Mouse (Mus musculus): Measurements from ENCODE around the gene Ntn3. TPM values are rescaled to one million over a fixed set of nuclear protein-coding genes. Genes with fewer than 3 reads are reported as not detected.

The Ntn3 gene
- polyA plus RNA-seq, 1 experiment from 2014 or later: 1.6 TPM

GRCm38 (mm10) chr17:24170729-24171128 is 38.6 kb downstream of the Ntn3 start:
- Histone ChIP-seq H3K27me3 (ENCODE audit: control insufficient read depth, insufficient read depth, low read length) (no peaks in the 10 kb centered on the region), H3K4me1 (ENCODE audit: control insufficient read depth in 2 of 2, insufficient read depth in 2 of 2, low read length in 2 of 2) (peaks cover 11 to 19% of the 10 kb centered on the region in 2 experiments), H3K9ac (ENCODE audit: low read length) (no peak overlapping the region), H3K9me3 (ENCODE audit: control insufficient read depth, low read length) (no peaks in the 10 kb centered on the region), H3K4me2 (ENCODE audit: low read length) (no peak overlapping the region), H3K36me3 (ENCODE audit: control insufficient read depth, insufficient read depth, low read length) (peaks cover 18% of the 10 kb centered on the region), H3K4me3 (ENCODE audit: control insufficient read depth in 1 of 2, insufficient read depth in 1 of 2, low read depth in 1 of 2, low read length in 2 of 2) (no peak overlapping the region), H3K27ac (replicated peaks in 1 of 2; ENCODE audit: control insufficient read depth in 1 of 2, insufficient read depth in 1 of 2, low read depth in 2 of 2, low read length in 2 of 2) (no peak overlapping the region)
- ATAC-seq (ENCODE audit: insufficient number of reproducible peaks, insufficient read depth, low FRiP score, low read depth): no peak
- 57% methylated on average over 5 of the region's 5 CpGs for WGBS

DNA sequence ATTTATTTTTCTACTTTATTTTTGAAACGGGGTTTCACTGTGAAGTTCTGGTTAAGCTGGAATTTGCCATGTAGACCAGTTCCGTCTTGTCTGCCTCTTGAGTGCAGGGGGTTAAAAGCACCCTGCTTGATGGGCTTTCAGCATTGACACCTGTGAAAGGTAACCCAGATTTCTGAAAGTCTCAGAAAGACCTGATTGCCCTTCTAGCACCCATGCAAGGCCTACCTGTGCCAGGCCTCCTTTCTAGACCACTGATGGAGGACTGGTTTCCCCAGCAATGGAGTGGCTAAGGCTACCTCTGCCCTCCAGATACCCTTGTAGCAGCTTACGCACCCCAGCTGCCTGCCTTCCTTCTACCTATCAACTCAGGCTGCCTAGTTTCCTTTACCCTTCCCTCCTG is 39.2 kb downstream of the Ntn3 start:
- Histone ChIP-seq H3K27me3 (ENCODE audit: control insufficient read depth, insufficient read depth, low read length) (no peaks in the 10 kb centered on the region), H3K9me3 (ENCODE audit: control insufficient read depth, low read length) (no peaks in the 10 kb centered on the region), H3K4me1 (ENCODE audit: control insufficient read depth in 2 of 2, insufficient read depth in 2 of 2, low read length in 2 of 2) (peaks cover 11 to 19% of the 10 kb centered on the region in 2 experiments), H3K4me2 (ENCODE audit: low read length) (peak overlapping the region; percentile 79), H3K36me3 (ENCODE audit: control insufficient read depth, insufficient read depth, low read length) (peaks cover 24% of the 10 kb centered on the region), H3K27ac (replicated peaks in 1 of 2; ENCODE audit: control insufficient read depth in 1 of 2, insufficient read depth in 1 of 2, low read depth in 2 of 2, low read length in 2 of 2) (peak overlapping the region in 1 of 2 experiments; percentile 97; a peak in 2 of 4 replicates), H3K9ac (ENCODE audit: low read length) (peak overlapping the region; percentile 90), H3K4me3 (ENCODE audit: control insufficient read depth in 1 of 2, insufficient read depth in 1 of 2, low read depth in 1 of 2, low read length in 2 of 2) (peak overlapping the region; percentile 64 to 93)
- WGBS: 54% methylated on average over 3 of the region's 3 CpGs
- no peak for ATAC-seq (ENCODE audit: insufficient number of reproducible peaks, insufficient read depth, low FRiP score, low read depth)

DNA sequence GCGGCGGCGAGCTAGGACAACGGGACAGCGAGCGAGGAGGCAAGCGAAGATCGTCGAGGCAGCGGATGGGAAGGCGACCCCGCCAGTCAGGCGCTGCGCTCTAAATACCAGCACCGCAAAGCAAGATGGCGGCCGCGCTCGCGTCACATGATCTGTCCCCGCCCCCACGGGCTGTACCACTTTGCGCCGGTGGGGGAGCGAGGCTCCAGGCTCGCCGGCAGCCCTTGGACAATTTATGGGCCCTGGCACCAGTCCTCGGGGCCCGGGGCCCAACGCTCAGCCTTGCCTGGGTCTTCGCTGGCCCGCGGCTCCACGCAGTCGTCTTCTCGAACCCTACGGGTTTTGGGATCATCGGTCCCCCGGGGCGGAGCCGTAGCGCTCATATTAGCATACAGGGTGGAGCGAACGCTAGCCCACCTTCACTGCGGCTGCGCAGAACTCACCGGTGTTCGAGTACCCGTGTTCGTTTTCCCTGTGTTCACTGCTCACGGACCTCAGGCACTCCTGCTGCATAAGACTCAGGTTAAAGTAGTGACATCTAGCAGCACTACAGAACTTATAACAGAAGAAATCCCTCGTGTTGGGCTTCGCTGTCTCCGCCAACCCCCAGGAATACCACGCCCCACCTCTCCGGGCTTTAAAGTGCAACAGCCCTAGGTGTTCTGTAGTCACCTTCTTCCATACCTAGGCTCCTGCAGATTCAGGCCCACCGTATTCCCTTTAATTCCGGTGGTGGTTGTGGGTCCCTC is 39.8 kb downstream of the Ntn3 start, which contains the start of gene Atp6v0c:
TSS of gene Atp6v0c (minus strand) at position 386 of the 749 bp plus-strand sequence.
- Histone ChIP-seq H3K9ac (ENCODE audit: low read length) (peak within 1 kb of the TSS; percentile 90), H3K27ac (replicated peaks in 1 of 2; ENCODE audit: control insufficient read depth in 1 of 2, insufficient read depth in 1 of 2, low read depth in 2 of 2, low read length in 2 of 2) (peak within 1 kb of the TSS; percentile 97), H3K4me3 (ENCODE audit: control insufficient read depth in 1 of 2, insufficient read depth in 1 of 2, low read depth in 1 of 2, low read length in 2 of 2) (peak within 1 kb of the TSS; percentile 64 to 93), H3K27me3 (ENCODE audit: control insufficient read depth, insufficient read depth, low read length) (no peaks in the 10 kb centered on the region), H3K36me3 (ENCODE audit: control insufficient read depth, insufficient read depth, low read length) (peaks cover 30% of the 10 kb centered on the region), H3K4me2 (ENCODE audit: low read length) (peak within 1 kb of the TSS; percentile 79), H3K4me1 (ENCODE audit: control insufficient read depth in 2 of 2, insufficient read depth in 2 of 2, low read length in 2 of 2) (peaks cover 11 to 19% of the 10 kb centered on the region in 2 experiments), H3K9me3 (ENCODE audit: control insufficient read depth, low read length) (no peaks in the 10 kb centered on the region)
- ATAC-seq (ENCODE audit: insufficient number of reproducible peaks, insufficient read depth, low FRiP score, low read depth): peak; percentile 87
- WGBS: under 1% methylated on average over 58 of the region's 58 CpGs

- Histone ChIP-seq H3K4me3 (ENCODE audit: control insufficient read depth in 1 of 2, insufficient read depth in 1 of 2, low read depth in 1 of 2, low read length in 2 of 2) (peak overlapping the region; percentile 64 to 93), H3K9ac (ENCODE audit: low read length) (peak overlapping the region; percentile 90), H3K9me3 (ENCODE audit: control insufficient read depth, low read length) (no peaks in the 10 kb centered on the region), H3K4me1 (ENCODE audit: control insufficient read depth in 2 of 2, insufficient read depth in 2 of 2, low read length in 2 of 2) (peaks cover 11 to 19% of the 10 kb centered on the region in 2 experiments), H3K27me3 (ENCODE audit: control insufficient read depth, insufficient read depth, low read length) (no peaks in the 10 kb centered on the region), H3K4me2 (ENCODE audit: low read length) (peak overlapping the region; percentile 79), H3K27ac (replicated peaks in 1 of 2; ENCODE audit: control insufficient read depth in 1 of 2, insufficient read depth in 1 of 2, low read depth in 2 of 2, low read length in 2 of 2) (peak overlapping the region; percentile 97), H3K36me3 (ENCODE audit: control insufficient read depth, insufficient read depth, low read length) (peaks cover 32% of the 10 kb centered on the region)
- under 1% methylated on average over 40 of the region's 41 CpGs for WGBS
- peak; percentile 63 for ATAC-seq (ENCODE audit: insufficient number of reproducible peaks, insufficient read depth, low FRiP score, low read depth)
Measured at GRCm38 (mm10) chr17:24168590-24169277, 40.6 kb downstream of the Ntn3 start.

DNA sequence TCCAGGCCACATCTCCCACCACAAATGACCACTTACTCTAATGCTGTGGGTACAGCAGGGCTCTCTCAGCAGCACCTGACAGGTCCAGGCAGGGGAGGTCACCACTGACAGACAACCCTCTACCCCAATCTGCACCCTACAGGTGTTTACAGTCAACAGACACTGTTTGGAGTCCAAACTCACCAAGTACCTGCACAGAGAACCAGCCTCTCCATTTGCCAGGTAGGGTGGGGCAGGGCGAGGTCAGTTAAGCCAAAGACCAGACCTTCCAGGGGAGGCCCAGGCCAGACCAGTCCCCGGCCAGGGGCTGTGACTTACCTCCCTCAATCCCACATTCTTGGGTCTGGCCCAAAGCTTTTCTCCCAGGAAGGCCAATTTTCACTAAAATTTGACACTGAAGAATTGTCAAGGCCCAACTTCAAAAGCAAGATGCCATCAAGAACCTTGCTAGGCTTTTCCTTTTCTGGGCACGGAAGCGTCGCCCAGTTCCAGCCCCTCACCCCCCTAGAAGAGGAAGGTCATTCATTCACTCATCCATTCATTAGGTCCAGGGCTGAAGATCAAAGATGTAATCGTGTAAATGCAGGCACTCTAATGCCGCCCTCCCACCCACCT is 41.3 kb downstream of the Ntn3 start:
- Histone ChIP-seq H3K27ac (replicated peaks in 1 of 2; ENCODE audit: control insufficient read depth in 1 of 2, insufficient read depth in 1 of 2, low read depth in 2 of 2, low read length in 2 of 2) (peak overlapping the region; percentile 97), H3K9me3 (ENCODE audit: control insufficient read depth, low read length) (no peaks in the 10 kb centered on the region), H3K27me3 (ENCODE audit: control insufficient read depth, insufficient read depth, low read length) (no peaks in the 10 kb centered on the region), H3K4me2 (ENCODE audit: low read length) (peak overlapping the region; percentile 79), H3K4me3 (ENCODE audit: control insufficient read depth in 1 of 2, insufficient read depth in 1 of 2, low read depth in 1 of 2, low read length in 2 of 2) (peak overlapping the region; percentile 64 to 93), H3K36me3 (ENCODE audit: control insufficient read depth, insufficient read depth, low read length) (peaks cover 32% of the 10 kb centered on the region), H3K4me1 (ENCODE audit: control insufficient read depth in 2 of 2, insufficient read depth in 2 of 2, low read length in 2 of 2) (peaks cover 11 to 19% of the 10 kb centered on the region in 2 experiments), H3K9ac (ENCODE audit: low read length) (peak overlapping the region; percentile 90)
- ATAC-seq (ENCODE audit: insufficient number of reproducible peaks, insufficient read depth, low FRiP score, low read depth): no peak
- 55% methylated on average over 7 of the region's 7 CpGs for WGBS

DNA sequence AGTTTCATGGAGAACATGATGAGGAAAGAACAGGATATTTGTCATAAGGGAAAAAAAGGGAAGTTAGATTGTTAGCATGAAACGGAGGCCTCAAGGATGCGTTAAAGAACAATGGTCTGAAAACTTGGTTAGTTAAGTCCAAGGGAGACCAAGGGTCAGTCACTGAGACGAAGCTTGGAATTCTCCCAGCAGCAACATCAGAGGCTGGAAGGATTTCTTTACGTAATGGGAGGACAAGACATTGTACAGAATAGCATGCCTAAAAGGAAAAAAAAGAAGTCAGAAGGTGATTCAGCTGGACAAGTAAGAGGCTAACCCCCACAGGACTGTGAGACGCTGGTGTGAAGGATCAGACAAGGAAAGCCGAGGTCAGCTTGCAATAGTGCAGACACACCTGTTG is 42.2 kb downstream of the Ntn3 start:
- no peak for ATAC-seq (ENCODE audit: insufficient number of reproducible peaks, insufficient read depth, low FRiP score, low read depth)
- peaks cover 17 to 26% of the 10 kb centered on the region in 2 experiments for H3K4me1 ChIP-seq (ENCODE audit: control insufficient read depth in 2 of 2, insufficient read depth in 2 of 2, low read length in 2 of 2)
- H3K4me3 ChIP-seq (ENCODE audit: control insufficient read depth in 1 of 2, insufficient read depth in 1 of 2, low read depth in 1 of 2, low read length in 2 of 2): 0 out of 4 replicates have a peak overlapping the region, but pooled peaks of 1 of the 2 experiments have one; percentile 93
- H3K9me3 ChIP-seq (ENCODE audit: control insufficient read depth, low read length): no peaks in the 10 kb centered on the region
- peak overlapping the region; percentile 79 for H3K4me2 ChIP-seq (ENCODE audit: low read length)
- no peak overlapping the region for H3K27ac ChIP-seq (replicated peaks in 1 of 2; ENCODE audit: control insufficient read depth in 1 of 2, insufficient read depth in 1 of 2, low read depth in 2 of 2, low read length in 2 of 2)
- peaks cover 32% of the 10 kb centered on the region for H3K36me3 ChIP-seq (ENCODE audit: control insufficient read depth, insufficient read depth, low read length)
- 82% methylated on average over 6 of the region's 6 CpGs for WGBS
- H3K27me3 ChIP-seq (ENCODE audit: control insufficient read depth, insufficient read depth, low read length): no peaks in the 10 kb centered on the region
- H3K9ac ChIP-seq (ENCODE audit: low read length): peak overlapping the region; percentile 90; the same call in 1 of the 2 replicates

- Histone ChIP-seq H3K9me3 (ENCODE audit: control insufficient read depth, low read length) (no peaks in the 10 kb centered on the region), H3K9ac (ENCODE audit: low read length) (no peak overlapping the region), H3K27me3 (ENCODE audit: control insufficient read depth, insufficient read depth, low read length) (no peaks in the 10 kb centered on the region), H3K36me3 (ENCODE audit: control insufficient read depth, insufficient read depth, low read length) (peaks cover 32% of the 10 kb centered on the region), H3K27ac (replicated peaks in 1 of 2; ENCODE audit: control insufficient read depth in 1 of 2, insufficient read depth in 1 of 2, low read depth in 2 of 2, low read length in 2 of 2) (no peak overlapping the region), H3K4me3 (ENCODE audit: control insufficient read depth in 1 of 2, insufficient read depth in 1 of 2, low read depth in 1 of 2, low read length in 2 of 2) (no peak overlapping the region), H3K4me2 (ENCODE audit: low read length) (no peak overlapping the region), H3K4me1 (ENCODE audit: control insufficient read depth in 2 of 2, insufficient read depth in 2 of 2, low read length in 2 of 2) (peaks cover 14 to 20% of the 10 kb centered on the region in 2 experiments)
- ATAC-seq (ENCODE audit: insufficient number of reproducible peaks, insufficient read depth, low FRiP score, low read depth): no peak
- 71% methylated on average over 11 of the region's 11 CpGs for WGBS
Measured at GRCm38 (mm10) chr17:24164566-24165259, 44.6 kb downstream of the Ntn3 start.
